Mouse (Mus musculus) small intestine, adult 2 months (tissue): Measurements from ENCODE around the gene Prtn3.

ENCODE experiments used
- CTCF ChIP-seq: fragments of 200-500 bp; IDR thresholded peaks from 2 replicates; pipeline ENCODE4 v1.5.1; 2012; ENCODE audit warnings: low read depth, mild to moderate bottlenecking, control low read depth, inconsistent platforms, low read length, moderate library complexity, mixed read lengths; ENCODE audit not compliant: insufficient replicate concordance, insufficient read length; ENCODE audit errors: extremely low read depth
- POLR2A ChIP-seq: fragments of 200-500 bp; IDR thresholded peaks from 2 replicates; pipeline ENCODE4 v1.6.1; 2012; ENCODE audit warnings: low read depth, mild to moderate bottlenecking, control low read depth, inconsistent platforms, low read length, moderate library complexity

DNA sequence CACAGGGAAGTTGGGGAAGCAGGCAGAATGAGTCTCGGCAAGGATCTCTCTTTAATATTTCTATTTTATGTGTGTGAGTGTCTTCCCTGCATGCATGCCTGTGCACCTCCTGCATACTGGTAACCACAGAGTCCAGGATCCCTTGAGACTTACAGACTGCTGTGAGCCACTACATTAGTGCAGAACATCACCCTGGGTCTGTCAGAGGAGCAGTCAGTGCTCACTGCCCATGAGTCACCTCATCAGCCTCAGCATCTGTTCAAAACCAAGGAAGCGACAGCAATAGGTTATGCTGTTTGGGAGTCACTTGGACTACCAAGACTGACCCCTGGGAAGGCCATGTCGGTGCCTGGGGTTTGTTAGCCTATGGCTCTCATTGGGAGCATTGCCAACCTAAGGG, 32.0 kb upstream of the Prtn3 start:
- TF ChIP-seq CTCF, result no peak
- no peak for TF ChIP-seq POLR2A
